Mouse (Mus musculus): Measurements from ENCODE around the gene A730009L09Rik. TPM values are rescaled to one million over a fixed set of nuclear protein-coding genes. Genes with fewer than 3 reads are reported as not detected.

The A730009L09Rik gene
- not detected in 2 replicates for polyA plus RNA-seq (2011; ENCODE audit: insufficient read length, low read depth, missing spikeins)

DNA sequence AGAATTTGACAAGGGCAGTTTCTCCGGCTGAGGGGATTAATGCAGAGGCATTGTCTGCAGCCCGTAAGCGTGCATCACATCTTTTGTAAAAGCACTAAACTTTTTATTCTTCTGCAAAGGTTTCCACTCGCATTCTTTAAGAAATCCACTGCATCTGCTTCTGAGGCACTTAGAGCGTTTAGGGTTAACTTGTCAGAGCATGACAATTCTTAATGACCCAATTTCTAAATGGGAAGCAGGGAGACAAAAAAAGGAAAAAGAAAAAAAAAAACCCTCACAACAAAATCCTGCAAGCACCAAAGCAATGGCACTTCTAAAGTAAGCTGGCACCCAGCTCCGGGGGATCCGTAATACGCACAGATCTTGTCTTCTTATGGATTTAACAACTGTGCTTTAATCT lies at the start of gene A730009L09Rik:
TSS of gene A730009L09Rik (plus strand) at position 301 of the 400 bp plus-strand sequence.
- no peak within 1 kb of the TSS for H3K27ac ChIP-seq (ENCODE audit: insufficient read depth, low read length)
- TF ChIP-seq POLR2A (IDR thresholded peaks at IDR 0.05; ENCODE audit: low read depth, low read length) (no peak), CTCF (IDR thresholded peaks at IDR 0.05; ENCODE audit: borderline replicate concordance, insufficient read depth, low read length) (no peak)
- no peak within 1 kb of the TSS for H3K4me3 ChIP-seq (ENCODE audit: insufficient read depth, low read length)
- no peaks in the 10 kb centered on the region for H3K4me1 ChIP-seq (ENCODE audit: control insufficient read depth, insufficient read depth, low read length)

DNA sequence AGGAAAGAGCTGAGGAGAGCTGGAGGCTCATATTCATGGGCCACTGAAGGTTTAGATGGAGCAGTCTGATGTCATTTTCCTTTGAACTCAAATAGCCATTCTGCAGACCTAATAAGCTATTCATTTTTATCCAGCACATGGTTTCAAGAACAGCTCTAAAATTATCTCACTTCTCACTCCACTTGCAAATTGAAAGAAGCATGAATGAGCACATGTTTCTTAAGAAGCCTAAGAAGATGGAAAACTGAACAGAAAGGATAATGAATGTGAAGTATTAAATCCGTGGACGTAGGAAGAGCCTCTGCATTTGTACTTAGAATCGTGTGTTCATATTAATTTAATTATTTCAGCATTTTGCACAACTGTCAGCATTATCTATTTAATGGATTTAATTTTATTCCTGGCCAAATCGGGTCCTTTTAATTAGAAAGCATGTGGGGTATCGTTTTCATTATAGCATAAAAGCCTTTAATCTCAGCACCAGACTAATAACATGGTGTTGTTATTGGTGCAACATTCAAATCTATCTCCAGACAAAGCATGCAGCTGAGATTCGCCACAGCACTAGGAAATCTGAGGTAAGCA lies 49.2 kb upstream of the A730009L09Rik start:
- H3K4me1 ChIP-seq (ENCODE audit: control insufficient read depth, insufficient read depth, low read length) = no peaks in the 10 kb centered on the region
- H3K4me3 ChIP-seq (ENCODE audit: insufficient read depth, low read length) = no peak overlapping the region
- TF ChIP-seq POLR2A (IDR thresholded peaks at IDR 0.05; ENCODE audit: low read depth, low read length) (no peak), CTCF (IDR thresholded peaks at IDR 0.05; ENCODE audit: borderline replicate concordance, insufficient read depth, low read length) (no peak)
- H3K27ac ChIP-seq (ENCODE audit: insufficient read depth, low read length) = no peak overlapping the region

DNA sequence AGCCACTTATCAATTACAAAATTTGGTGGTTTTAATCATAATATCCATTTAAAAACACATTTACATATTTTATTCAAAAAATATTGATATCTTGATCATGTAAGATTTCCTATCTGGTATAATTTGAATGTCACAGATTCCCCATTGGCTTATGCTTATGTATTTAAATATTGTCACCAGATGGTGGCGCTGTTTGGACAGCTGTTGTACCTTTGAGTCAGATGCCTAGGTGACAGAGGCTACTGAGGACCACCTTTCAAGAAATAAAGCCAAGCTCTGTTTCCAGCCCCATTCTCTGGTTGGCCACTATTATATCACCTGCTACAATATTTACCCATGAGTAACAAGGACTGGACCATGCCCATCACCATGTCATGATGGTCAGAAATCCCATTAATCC lies 46.0 kb upstream of the A730009L09Rik start:
- H3K4me1 ChIP-seq (ENCODE audit: control insufficient read depth, insufficient read depth, low read length) = no peaks in the 10 kb centered on the region
- H3K27ac ChIP-seq (ENCODE audit: insufficient read depth, low read length) = no peak overlapping the region
- no peak overlapping the region for H3K4me3 ChIP-seq (ENCODE audit: insufficient read depth, low read length)
- TF ChIP-seq CTCF (IDR thresholded peaks at IDR 0.05; ENCODE audit: borderline replicate concordance, insufficient read depth, low read length) (no peak), POLR2A (IDR thresholded peaks at IDR 0.05; ENCODE audit: low read depth, low read length) (no peak)

DNA sequence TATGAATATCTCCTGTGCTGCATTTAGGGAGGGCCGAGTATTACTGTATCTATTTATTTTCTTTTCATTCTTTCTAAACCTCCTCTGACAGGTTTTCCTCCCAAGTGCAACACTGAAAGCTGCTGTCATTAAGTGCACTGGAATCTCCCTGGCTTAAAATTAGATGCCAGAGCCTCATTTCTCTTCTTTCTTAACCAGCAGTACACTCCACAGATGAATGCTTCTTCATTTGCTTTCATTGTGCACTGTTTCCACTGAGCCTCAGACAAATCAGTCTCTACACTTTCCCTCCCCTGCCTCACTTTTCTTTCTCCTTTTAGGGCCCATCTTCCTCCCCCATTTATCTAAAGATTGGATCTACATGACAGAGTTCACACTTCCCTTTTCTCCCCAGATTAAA lies 44.9 kb upstream of the A730009L09Rik start:
- Histone ChIP-seq H3K4me3 (ENCODE audit: insufficient read depth, low read length) (no peak overlapping the region), H3K4me1 (ENCODE audit: control insufficient read depth, insufficient read depth, low read length) (no peaks in the 10 kb centered on the region), H3K27ac (ENCODE audit: insufficient read depth, low read length) (no peak overlapping the region)
- TF ChIP-seq CTCF (IDR thresholded peaks at IDR 0.05; ENCODE audit: borderline replicate concordance, insufficient read depth, low read length) (no peak), POLR2A (IDR thresholded peaks at IDR 0.05; ENCODE audit: low read depth, low read length) (no peak)

DNA sequence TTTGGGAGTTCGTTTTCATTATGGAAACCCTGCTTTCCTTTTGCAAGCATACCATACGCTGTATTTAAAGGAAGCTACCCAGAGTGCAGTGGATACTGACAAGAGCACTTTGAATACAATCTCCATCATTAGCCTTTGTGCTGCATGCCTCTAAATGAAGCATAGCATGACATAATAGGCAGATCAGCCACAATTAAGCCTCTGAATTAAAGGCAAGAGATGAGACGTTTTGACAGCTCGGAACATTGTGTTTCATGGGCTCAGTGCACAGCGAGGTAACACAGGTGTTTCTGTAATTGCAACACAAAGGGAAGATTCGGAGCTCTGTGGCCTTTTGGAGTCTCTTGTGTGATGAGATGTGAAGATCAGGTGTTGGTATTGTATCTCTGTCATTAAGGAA lies 41.5 kb upstream of the A730009L09Rik start:
- H3K4me3 ChIP-seq (ENCODE audit: insufficient read depth, low read length) = no peak overlapping the region
- no peaks in the 10 kb centered on the region for H3K4me1 ChIP-seq (ENCODE audit: control insufficient read depth, insufficient read depth, low read length)
- TF ChIP-seq POLR2A (IDR thresholded peaks at IDR 0.05; ENCODE audit: low read depth, low read length) = no peak
- TF ChIP-seq CTCF (IDR thresholded peaks at IDR 0.05; ENCODE audit: borderline replicate concordance, insufficient read depth, low read length) = no peak
- H3K27ac ChIP-seq (ENCODE audit: insufficient read depth, low read length) = no peak overlapping the region

DNA sequence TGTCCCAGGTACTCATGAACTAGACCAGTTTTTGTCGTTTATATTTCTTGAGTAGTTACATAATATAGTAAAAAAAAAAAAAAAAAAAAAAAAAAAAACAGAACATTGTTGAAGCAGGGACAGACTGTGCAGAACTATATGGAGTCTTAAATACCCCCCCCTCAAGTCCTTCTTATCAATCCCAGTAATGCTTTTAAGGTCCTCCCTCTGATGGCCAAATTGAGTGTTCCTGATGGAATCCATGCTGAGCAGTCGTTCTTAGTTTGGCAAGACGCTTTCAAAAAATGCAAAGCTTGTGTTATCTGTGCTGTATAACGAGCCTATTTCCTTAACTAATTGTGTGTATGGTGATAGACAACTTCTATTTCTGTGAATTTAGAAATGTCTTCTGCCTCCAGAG lies 40.2 kb upstream of the A730009L09Rik start:
- TF ChIP-seq CTCF (IDR thresholded peaks at IDR 0.05; ENCODE audit: borderline replicate concordance, insufficient read depth, low read length) (no peak), POLR2A (IDR thresholded peaks at IDR 0.05; ENCODE audit: low read depth, low read length) (no peak)

DNA sequence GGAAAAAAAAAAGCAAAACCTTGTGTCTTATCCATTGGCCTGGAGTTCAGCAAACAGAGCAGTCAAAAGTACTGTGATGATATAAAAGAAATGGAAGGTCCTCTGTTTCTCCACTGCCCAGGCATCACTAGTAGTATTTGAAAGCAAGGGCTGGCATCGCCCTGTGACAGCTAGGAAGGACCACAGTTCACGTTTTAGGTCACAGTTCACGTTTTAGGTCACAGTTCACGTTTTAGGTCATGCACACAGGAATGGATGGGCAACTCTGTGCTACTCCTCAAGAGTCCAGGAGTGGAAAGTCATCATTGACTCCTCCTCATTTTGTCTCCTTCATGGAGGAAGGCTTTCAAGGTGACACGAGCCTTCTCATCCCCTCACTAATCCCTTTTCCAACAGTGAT lies 38.0 kb upstream of the A730009L09Rik start:
- no peaks in the 10 kb centered on the region for H3K4me1 ChIP-seq (ENCODE audit: control insufficient read depth, insufficient read depth, low read length)

More for the DNA sequence above, 40.2 kb upstream of the A730009L09Rik start:
- no peak overlapping the region for H3K27ac ChIP-seq (ENCODE audit: insufficient read depth, low read length)
- H3K4me1 ChIP-seq (ENCODE audit: control insufficient read depth, insufficient read depth, low read length) = no peaks in the 10 kb centered on the region
- no peak overlapping the region for H3K4me3 ChIP-seq (ENCODE audit: insufficient read depth, low read length)

DNA sequence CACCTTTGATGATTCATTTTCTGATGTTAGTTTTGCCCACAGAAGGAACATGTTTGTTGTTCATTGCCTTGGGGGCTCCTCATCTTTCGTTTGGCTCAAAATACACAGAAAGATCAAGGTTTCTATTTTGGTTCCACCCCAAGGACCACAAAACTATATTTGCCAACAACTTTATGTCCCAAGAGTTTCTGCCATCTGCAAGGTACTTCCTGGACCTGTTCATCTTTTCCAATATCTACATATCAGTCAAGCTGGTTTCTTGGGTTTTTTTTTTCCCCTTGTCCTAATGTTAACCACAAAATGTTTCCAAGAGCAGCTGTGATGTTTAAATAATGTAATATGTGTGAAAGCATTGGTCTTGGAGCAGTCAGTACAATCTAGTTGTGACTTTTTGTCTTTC lies 37.4 kb upstream of the A730009L09Rik start:
- Histone ChIP-seq H3K4me3 (ENCODE audit: insufficient read depth, low read length) (no peak overlapping the region), H3K4me1 (ENCODE audit: control insufficient read depth, insufficient read depth, low read length) (no peaks in the 10 kb centered on the region), H3K27ac (ENCODE audit: insufficient read depth, low read length) (no peak overlapping the region)
- TF ChIP-seq POLR2A (IDR thresholded peaks at IDR 0.05; ENCODE audit: low read depth, low read length) = no peak
- no peak for TF ChIP-seq CTCF (IDR thresholded peaks at IDR 0.05; ENCODE audit: borderline replicate concordance, insufficient read depth, low read length)

More for the DNA sequence above, 38.0 kb upstream of the A730009L09Rik start:
- H3K27ac ChIP-seq (ENCODE audit: insufficient read depth, low read length) = no peak overlapping the region
- TF ChIP-seq CTCF (IDR thresholded peaks at IDR 0.05; ENCODE audit: borderline replicate concordance, insufficient read depth, low read length) = no peak
- no peak for TF ChIP-seq POLR2A (IDR thresholded peaks at IDR 0.05; ENCODE audit: low read depth, low read length)
- no peak overlapping the region for H3K4me3 ChIP-seq (ENCODE audit: insufficient read depth, low read length)

DNA sequence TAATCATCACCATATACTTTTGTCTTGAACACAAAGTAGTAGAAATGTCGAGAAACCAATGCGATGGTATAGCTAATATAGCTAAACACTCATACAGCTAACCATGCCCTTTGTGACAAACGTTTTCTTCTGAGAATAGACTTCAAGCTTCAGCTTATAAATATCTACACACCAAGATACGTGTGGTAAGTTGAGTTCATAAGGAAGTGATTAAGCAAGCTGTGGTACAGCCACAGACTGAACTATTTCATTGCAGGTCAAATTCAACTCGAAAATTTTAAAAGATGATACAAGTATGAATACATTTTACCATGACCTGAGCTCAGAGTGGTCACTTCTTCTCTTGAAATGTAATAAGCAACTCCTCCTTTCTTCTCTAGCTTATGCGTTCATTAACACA lies 37.0 kb upstream of the A730009L09Rik start:
- Histone ChIP-seq H3K4me3 (ENCODE audit: insufficient read depth, low read length) (no peak overlapping the region), H3K4me1 (ENCODE audit: control insufficient read depth, insufficient read depth, low read length) (no peaks in the 10 kb centered on the region), H3K27ac (ENCODE audit: insufficient read depth, low read length) (no peak overlapping the region)
- no peak for TF ChIP-seq CTCF (IDR thresholded peaks at IDR 0.05; ENCODE audit: borderline replicate concordance, insufficient read depth, low read length)
- no peak for TF ChIP-seq POLR2A (IDR thresholded peaks at IDR 0.05; ENCODE audit: low read depth, low read length)

DNA sequence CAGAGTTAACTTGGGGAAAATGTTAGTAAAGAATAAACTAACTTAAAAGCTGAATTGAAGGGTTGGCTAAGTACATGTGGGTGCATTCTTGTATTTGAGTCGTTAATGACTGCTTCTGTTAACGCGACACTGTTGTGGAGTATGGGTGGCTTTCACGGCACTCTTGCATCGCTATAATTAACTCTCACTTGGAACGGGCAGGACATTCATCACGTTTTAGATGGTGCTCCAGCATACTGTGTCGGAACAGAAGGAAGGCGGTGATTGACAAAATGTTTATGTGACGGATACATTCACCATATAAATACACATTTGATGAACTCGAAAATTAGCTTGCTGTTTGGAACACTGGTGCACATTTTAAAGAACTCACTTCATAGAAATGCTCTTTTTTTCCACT lies 29.0 kb upstream of the A730009L09Rik start:
- no peak for TF ChIP-seq POLR2A (IDR thresholded peaks at IDR 0.05; ENCODE audit: low read depth, low read length)
- no peak for TF ChIP-seq CTCF (IDR thresholded peaks at IDR 0.05; ENCODE audit: borderline replicate concordance, insufficient read depth, low read length)
- Histone ChIP-seq H3K4me3 (ENCODE audit: insufficient read depth, low read length) (no peak overlapping the region), H3K27ac (ENCODE audit: insufficient read depth, low read length) (no peak overlapping the region), H3K4me1 (ENCODE audit: control insufficient read depth, insufficient read depth, low read length) (no peaks in the 10 kb centered on the region)
